Mouse (Mus musculus) T-helper 1 cell (primary cell): ENCODE data around the gene Twist2.

Experiments
- in situ Hi-C: fragments of 300-600 bp; cut with MboI, MseI; formaldehyde crosslinking; loops from one replicate; pipeline ENCODE4 v1.15.1; 2025; ENCODE audit warnings: high pct_unique_total_duplicates

Twist2 gene

DNA sequence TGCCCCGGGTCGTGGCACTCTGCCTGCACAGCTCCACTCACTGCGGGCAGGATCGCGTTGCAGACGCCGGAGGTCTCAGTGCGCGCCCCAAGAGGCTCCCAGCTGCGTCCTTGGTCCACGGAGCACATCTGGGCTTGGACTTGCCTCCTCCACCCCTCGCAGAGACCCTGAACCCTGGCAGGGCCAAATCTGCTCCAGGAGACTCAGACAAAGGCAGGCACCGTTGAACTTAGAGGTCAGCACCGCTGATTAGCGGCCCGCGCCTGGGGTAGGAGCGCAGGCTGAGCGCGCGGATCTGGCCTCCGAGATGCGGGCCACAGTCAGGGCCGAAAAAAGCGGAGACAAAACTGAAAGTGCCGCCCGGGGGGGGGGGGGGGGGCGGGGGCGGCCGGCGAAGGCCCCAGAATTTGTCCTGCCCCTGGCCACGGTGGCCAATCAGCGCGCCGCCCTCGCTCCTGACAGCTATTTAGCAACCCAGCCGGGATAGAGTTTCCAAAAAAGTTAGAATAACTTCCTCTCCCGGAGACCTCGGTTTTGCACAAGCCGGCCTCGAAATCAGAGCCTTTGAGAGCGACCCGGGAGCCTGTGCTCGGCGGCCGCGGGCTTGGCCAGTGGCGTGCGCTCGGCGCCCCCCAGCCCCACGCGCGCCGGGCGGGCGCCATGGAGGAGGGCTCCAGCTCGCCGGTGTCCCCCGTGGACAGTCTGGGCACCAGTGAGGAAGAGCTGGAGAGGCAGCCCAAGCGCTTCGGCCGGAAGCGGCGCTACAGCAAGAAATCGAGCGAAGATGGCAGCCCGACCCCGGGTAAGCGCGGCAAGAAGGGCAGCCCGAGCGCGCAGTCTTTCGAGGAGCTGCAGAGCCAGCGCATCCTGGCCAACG is at the start of gene Twist2:
Gene Twist2, plus strand, starts transcription at position 495 of the 877 bp plus-strand sequence.
- in situ Hi-C loops: no loop called here

DNA sequence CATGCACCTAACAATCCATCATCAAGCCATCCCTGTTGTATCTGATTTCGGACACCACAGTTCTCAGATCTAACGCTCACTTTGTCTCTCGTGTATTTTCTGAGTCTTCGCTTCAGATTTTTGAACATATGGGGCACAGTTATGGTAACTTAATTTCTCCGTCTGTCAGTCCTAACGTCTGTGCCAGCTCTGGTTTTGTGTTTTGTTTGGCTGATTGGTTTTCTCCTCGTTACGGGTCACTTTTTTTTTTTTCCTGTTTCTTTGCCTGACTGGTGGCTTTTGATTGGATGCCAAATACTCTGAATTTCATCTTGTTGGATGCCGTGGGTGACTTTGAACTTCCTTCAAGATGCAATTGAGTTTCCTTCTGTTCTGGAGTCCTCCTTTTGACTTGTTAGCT is 48.3 kb upstream of the Twist2 start:
- in situ Hi-C loops: no loop called here

DNA sequence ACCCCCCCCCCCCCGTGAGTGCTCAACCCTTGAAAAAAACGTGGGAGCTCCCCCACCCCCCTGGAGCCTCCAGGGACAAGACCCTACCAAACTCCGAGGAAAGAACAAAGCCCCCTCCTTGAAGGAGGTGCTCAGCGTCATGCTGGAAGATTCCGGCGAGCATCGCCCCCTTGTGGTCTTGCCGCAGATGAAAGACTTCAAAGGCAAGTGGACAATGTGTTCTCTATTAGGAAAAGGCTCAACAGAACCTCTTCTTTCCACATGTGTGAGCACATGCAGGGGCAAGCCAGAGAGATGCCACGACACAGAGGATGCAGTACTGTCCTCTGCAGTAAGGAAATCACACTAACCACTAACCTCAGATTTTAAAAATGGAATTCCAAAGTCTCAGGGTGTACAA is 46.2 kb upstream of the Twist2 start:
- in situ Hi-C loops: no loop called here

DNA sequence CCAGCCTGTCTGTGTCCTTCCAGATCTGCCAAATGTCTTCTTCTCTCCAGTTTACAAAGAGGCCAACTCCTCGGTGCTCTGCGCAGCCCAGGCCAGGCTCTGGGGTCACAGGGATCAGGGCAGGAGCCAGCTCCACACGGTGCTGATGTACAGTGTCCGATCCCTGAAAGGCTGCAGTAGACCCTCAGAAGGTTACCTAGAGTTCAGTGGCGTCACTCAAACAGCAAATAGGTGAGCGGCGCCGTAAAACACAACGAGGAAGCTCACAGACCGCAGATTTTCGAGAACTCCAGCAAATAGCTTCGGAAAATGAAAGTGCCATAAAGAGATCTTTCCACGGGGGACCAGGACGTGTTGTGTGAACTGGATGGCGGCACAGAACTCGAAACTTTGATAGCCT is 44.0 kb upstream of the Twist2 start:
- in situ Hi-C loops: no loop called here

- in situ Hi-C loops: no loop called here
Measured at GRCm38 (mm10) chr1:91758143-91758542, 43.1 kb upstream of the Twist2 start.

- in situ Hi-C loops: no loop called here
Measured at GRCm38 (mm10) chr1:91758600-91759515, 42.4 kb upstream of the Twist2 start.

- in situ Hi-C loops: no loop called here
Measured at GRCm38 (mm10) chr1:91760140-91760986, 40.9 kb upstream of the Twist2 start.

GRCm38 (mm10) chr1:91762528-91763091 is 38.7 kb upstream of the Twist2 start:
- in situ Hi-C loops: no loop called here

DNA sequence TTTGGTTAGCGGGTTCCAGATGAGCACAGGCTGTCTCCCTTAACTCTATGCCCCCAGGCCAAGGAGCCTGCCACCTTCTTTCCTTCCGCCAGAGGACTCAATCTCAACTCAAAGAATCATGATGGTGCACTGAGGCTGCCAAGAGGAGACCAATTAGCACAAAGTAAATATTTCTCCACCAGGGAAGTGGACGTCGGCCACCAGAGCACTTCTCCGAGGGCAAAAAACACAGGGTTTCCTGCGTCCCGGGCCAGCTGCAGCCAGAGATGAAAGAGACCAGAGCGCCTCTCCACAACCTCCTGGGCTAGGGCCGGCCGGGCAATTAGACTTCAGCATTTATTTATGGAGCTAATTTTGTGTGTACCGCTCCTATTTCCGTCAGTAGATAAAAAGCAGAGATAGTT is 31.0 kb upstream of the Twist2 start:
- in situ Hi-C loops: no loop called here

DNA sequence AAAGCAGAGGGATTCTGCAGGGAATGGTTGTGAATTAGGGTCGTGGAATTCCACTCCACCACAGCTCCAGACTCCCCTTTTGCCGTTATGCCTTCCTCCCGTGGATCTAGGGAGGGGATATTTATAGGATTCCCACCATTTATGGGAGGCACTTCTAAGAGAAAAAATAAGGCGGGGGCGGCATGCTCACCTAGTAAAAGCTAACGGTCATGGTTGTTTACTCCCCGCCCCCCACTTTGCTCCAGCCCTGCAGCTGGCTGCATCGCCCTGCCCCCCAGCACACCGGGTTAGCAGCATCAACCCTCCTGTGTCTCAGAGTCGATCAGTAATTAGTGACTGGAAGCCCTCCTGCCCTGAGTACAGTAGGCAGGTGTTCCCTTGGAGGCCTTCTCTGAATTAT is 30.6 kb upstream of the Twist2 start:
- in situ Hi-C loops: no loop called here

DNA sequence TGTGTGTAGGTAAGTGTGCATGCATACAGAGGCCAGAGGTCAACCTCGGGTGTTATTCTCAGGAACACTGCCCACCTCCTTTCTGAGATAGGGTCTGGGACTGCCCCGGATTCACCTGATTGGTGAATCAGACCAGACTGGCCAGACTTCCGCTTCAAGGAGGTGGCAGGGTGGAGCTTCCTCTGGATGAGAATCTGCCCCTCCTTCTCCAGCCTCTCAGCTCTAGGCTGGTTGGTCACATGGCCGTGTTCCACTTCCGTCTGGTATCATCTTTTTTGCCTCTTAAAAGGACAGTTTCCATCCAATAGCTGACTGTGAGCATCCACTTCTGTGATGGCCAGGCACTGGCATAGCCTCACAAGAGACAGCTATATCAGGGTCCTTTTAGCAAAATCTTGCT is 24.3 kb upstream of the Twist2 start:
- in situ Hi-C loops: no loop called here

GRCm38 (mm10) chr1:91779819-91780218 is 21.4 kb upstream of the Twist2 start:
- in situ Hi-C loops: no loop called here

DNA sequence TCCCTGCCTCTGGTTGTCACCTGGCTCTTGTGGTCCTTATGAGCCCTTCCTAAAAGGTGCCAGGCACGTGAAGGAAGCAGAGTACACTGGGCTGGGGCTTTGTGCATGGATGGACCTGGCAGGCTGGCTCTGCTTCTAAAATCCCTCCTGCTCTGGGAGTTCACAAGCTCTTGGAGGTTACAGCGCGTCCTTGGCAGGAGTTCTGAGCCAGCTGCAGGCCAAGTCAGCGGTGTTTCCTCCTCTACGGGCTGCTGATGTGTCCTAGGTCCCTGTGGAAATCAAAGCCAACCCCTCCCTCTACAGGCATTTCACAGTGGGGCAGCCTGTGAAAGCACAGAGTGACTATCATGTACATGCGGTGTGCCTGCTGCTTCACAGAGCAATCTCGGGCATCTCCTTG is 20.1 kb upstream of the Twist2 start:
- in situ Hi-C loops: no loop called here

GRCm38 (mm10) chr1:91784162-91784561 is 17.1 kb upstream of the Twist2 start:
- in situ Hi-C loops: no loop called here

- in situ Hi-C loops: no loop called here
Measured at GRCm38 (mm10) chr1:91799323-91799722, 1.9 kb upstream of the Twist2 start.

GRCm38 (mm10) chr1:91800348-91800747 is 913 bp upstream of the Twist2 start:
- in situ Hi-C loops: no loop called here

- in situ Hi-C loops: no loop called here
Measured at GRCm38 (mm10) chr1:91801844-91802366, 644 bp downstream of the Twist2 start.

- in situ Hi-C loops: no loop called here
Measured at GRCm38 (mm10) chr1:91802406-91803121, 1.3 kb downstream of the Twist2 start.

DNA sequence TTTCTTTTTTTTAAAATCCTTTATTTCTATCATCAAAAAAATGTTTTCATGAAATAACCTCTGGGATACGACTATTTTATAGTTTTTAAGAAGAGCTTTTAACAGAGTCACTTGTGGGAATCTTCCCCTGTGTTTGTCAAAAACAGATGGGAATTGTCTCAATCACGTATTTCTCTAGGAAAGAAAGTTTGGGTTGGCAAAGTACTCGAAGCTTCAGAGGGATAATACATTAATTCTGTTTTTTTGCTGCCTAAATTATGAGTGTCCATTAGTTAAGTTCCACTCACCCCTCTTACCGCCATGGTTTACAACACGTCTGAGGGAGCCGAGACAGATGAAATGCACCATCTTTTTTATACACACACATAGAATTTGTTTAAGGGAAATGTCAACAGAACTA is 2.2 kb downstream of the Twist2 start:
- in situ Hi-C loops: no loop called here

DNA sequence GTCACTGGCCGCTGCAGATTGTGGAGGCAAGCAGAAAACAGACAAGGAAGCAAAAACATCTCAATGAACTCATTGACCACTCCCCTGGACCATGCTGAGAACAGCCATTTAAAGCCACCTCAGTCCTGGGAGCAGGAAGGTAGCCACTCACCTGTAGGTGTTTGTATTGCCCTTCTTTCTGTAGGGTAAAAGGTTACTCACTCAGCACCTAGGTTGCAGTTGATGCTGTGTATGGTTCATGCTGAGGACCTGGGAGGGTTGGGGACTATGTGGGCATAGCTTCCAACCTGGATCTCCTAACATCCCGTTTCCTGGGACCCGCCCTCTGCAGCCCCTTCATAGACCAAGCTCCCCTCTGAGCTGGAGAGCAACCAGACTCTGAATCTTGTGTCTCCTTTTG is 14.8 kb downstream of the Twist2 start:
- in situ Hi-C loops: no loop called here
